Mouse (Mus musculus): ENCODE measurements around the gene Ccr8. TPM values are rescaled to one million over a fixed set of nuclear protein-coding genes. Genes with fewer than 3 reads are reported as not detected.
A peak's percentile ranks its signal among the peaks of the same experiment; 100 is the strongest.

Gene Ccr8
- polyA plus RNA-seq, 1 experiment from 2014 or later = 0.70 TPM

GRCm38 (mm10) chr9:120134529-120135160, 42.7 kb downstream of the Ccr8 start:
- H3K27me3 ChIP-seq (replicated peaks; ENCODE audit: control insufficient read depth, insufficient read depth, low read length) = no peaks in the 10 kb centered on the region
- H3K4me2 ChIP-seq (ENCODE audit: low read depth, low read length) = no peak overlapping the region
- peaks cover 12% of the 10 kb centered on the region for H3K36me3 ChIP-seq (ENCODE audit: control insufficient read depth, insufficient read depth, low read length)
- 0 out of 2 replicates have a peak overlapping the region, but pooled peaks have one; percentile 34 for H3K27ac ChIP-seq (ENCODE audit: low read length)
- H3K9me3 ChIP-seq (ENCODE audit: control insufficient read depth, low read length) = no peaks in the 10 kb centered on the region
- no peak for ATAC-seq
- H3K4me1 ChIP-seq (ENCODE audit: control insufficient read depth, insufficient read depth, low read length) = 0 out of 2 replicates have a peak, but pooled peaks cover 1% of the 10 kb centered on the region
- no peak overlapping the region for H3K9ac ChIP-seq (ENCODE audit: low read depth, low read length)
- no peak overlapping the region for H3K4me3 ChIP-seq (ENCODE audit: low read length)
- WGBS = 75% methylated on average over 13 of the region's 13 CpGs

GRCm38 (mm10) chr9:120135454-120135853, 43.5 kb downstream of the Ccr8 start:
- Histone ChIP-seq H3K9ac (ENCODE audit: low read depth, low read length) (no peak overlapping the region), H3K27ac (ENCODE audit: low read length) (no peak overlapping the region), H3K4me3 (ENCODE audit: low read length) (no peak overlapping the region), H3K4me1 (ENCODE audit: control insufficient read depth, insufficient read depth, low read length) (no peaks in the 10 kb centered on the region), H3K4me2 (ENCODE audit: low read depth, low read length) (no peak overlapping the region), H3K36me3 (ENCODE audit: control insufficient read depth, insufficient read depth, low read length) (peaks cover 11% of the 10 kb centered on the region), H3K27me3 (replicated peaks; ENCODE audit: control insufficient read depth, insufficient read depth, low read length) (no peaks in the 10 kb centered on the region), H3K9me3 (ENCODE audit: control insufficient read depth, low read length) (no peaks in the 10 kb centered on the region)
- WGBS = 85% methylated on average over 11 of the region's 11 CpGs
- ATAC-seq = no peak

- peak; percentile 75 for ATAC-seq
- H3K4me3 ChIP-seq (ENCODE audit: low read length) = no peak overlapping the region
- no peaks in the 10 kb centered on the region for H3K36me3 ChIP-seq (ENCODE audit: control insufficient read depth, insufficient read depth, low read length)
- H3K27ac ChIP-seq (ENCODE audit: low read length) = no peak overlapping the region
- no peak overlapping the region for H3K4me2 ChIP-seq (ENCODE audit: low read depth, low read length)
- no peaks in the 10 kb centered on the region for H3K4me1 ChIP-seq (ENCODE audit: control insufficient read depth, insufficient read depth, low read length)
- no peaks in the 10 kb centered on the region for H3K9me3 ChIP-seq (ENCODE audit: control insufficient read depth, low read length)
- 6% methylated on average over 4 of the region's 4 CpGs for WGBS
- H3K27me3 ChIP-seq (replicated peaks; ENCODE audit: control insufficient read depth, insufficient read depth, low read length) = no peaks in the 10 kb centered on the region
- no peak overlapping the region for H3K9ac ChIP-seq (ENCODE audit: low read depth, low read length)
These were observed 48.7 kb downstream of the Ccr8 start for GRCm38 (mm10) chr9:120140652-120141051.

GRCm38 (mm10) chr9:120144474-120144873, 52.6 kb downstream of the Ccr8 start:
- H3K36me3 ChIP-seq (ENCODE audit: control insufficient read depth, insufficient read depth, low read length) = no peaks in the 10 kb centered on the region
- no peaks in the 10 kb centered on the region for H3K27me3 ChIP-seq (replicated peaks; ENCODE audit: control insufficient read depth, insufficient read depth, low read length)
- no peak for ATAC-seq
- no peak overlapping the region for H3K4me3 ChIP-seq (ENCODE audit: low read length)
- no peak overlapping the region for H3K27ac ChIP-seq (ENCODE audit: low read length)
- H3K4me2 ChIP-seq (ENCODE audit: low read depth, low read length) = no peak overlapping the region
- no peaks in the 10 kb centered on the region for H3K9me3 ChIP-seq (ENCODE audit: control insufficient read depth, low read length)
- WGBS = 84% methylated on average over 13 of the region's 13 CpGs
- no peaks in the 10 kb centered on the region for H3K4me1 ChIP-seq (ENCODE audit: control insufficient read depth, insufficient read depth, low read length)
- no peak overlapping the region for H3K9ac ChIP-seq (ENCODE audit: low read depth, low read length)

Other genes starting within 250 kb of the Ccr8 start
- gene Wdr48, start 197.2 kb upstream of the Ccr8 start, polyA plus RNA-seq (2015; fragmentation: Nextera tagmentation; extraction: Ambion mirVana) = 34.0 and 36.7 TPM in 2 replicates
- 39.3 and 39.5 TPM in 2 replicates for gene Gorasp1, start 154.5 kb upstream of the Ccr8 start, polyA plus RNA-seq (2015; fragmentation: Nextera tagmentation; extraction: Ambion mirVana)
- gene Ttc21a, start 154.5 kb upstream of the Ccr8 start, polyA plus RNA-seq (2015; fragmentation: Nextera tagmentation; extraction: Ambion mirVana) = 0.04 TPM in 1 of 2 replicates, not detected in the other
- gene Csrnp1, start 107.5 kb upstream of the Ccr8 start, polyA plus RNA-seq (2015; fragmentation: Nextera tagmentation; extraction: Ambion mirVana) = 5.0 and 5.1 TPM in 2 replicates
- gene Xirp1, start 68.5 kb upstream of the Ccr8 start, polyA plus RNA-seq (2015; fragmentation: Nextera tagmentation; extraction: Ambion mirVana) = 0.06 and 0.07 TPM in 2 replicates
- gene Cx3cr1, start 22.2 kb upstream of the Ccr8 start, polyA plus RNA-seq (2015; fragmentation: Nextera tagmentation; extraction: Ambion mirVana) = 8.3 and 9.2 TPM in 2 replicates
- 24.3 and 28.9 TPM in 2 replicates for gene Slc25a38, start 18.3 kb downstream of the Ccr8 start, polyA plus RNA-seq (2015; fragmentation: Nextera tagmentation; extraction: Ambion mirVana)
- 1,264 and 1,381 TPM in 2 replicates for gene Rpsa, start 35.6 kb downstream of the Ccr8 start, polyA plus RNA-seq (2015; fragmentation: Nextera tagmentation; extraction: Ambion mirVana)
- not detected in 2 replicates for gene Mobp, start 57.6 kb downstream of the Ccr8 start, polyA plus RNA-seq (2015; fragmentation: Nextera tagmentation; extraction: Ambion mirVana)
- 0.87 and 0.94 TPM in 2 replicates for gene Myrip, start 209.4 kb downstream of the Ccr8 start, polyA plus RNA-seq (2015; fragmentation: Nextera tagmentation; extraction: Ambion mirVana)